In the genomic region with DNA sequence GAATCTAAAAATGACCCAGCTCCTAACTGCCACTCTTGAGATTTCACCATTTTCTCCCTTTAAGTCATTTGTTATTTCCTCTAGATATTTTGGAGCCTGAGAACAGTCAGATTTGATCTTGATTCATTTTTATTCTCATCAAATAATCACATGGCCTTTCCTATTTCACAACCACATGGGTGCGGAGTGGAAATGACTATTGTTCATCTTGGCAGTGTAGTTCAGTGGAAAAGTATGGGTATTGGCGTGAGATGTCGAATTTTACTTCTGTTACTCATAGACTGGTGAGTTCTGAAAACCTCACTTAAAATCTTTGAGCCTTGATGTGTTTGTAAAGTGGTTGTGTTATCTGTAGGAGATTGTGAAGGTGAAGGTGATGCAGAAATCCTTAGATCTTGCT, we compare ENCODE assay signal across 14 mouse cellular contexts. TPM values are rescaled to one million over a fixed set of nuclear protein-coding genes. Genes with fewer than 3 reads are reported as not detected.
DNase-seq lines count a peak whose midpoint lies in the region.
"Had no signal": no experiment of that assay in that cellular context is flagged by ENCODE, and none has a peak within 500 bp of the region (broad histone marks: within the 10 kb centered on the region; RNA-seq: fewer than 3 reads in every experiment).

No protein-coding gene starts in this region.

- DNase-seq in gastrocnemius, adult 18-20 months (ENCODE audit: low spot score): peak; percentile 22
- DNase-seq in gastrocnemius, postnatal 10 days: no peak
- DNase-seq in 3T3-L1 (ENCODE audit: low read depth, low spot score) (peak; percentile 77), NIH3T3 (ENCODE audit: low read depth) (peak; percentile 84)
- peak; percentile 23 for DNase-seq in skeletal muscle tissue, adult 2 months (ENCODE audit: low read depth, low spot score)
- no peak for DNase-seq in frontal cortex, postnatal 10 days (ENCODE audit: low spot score in 2 of 2)
- no peak for DNase-seq in yolk sac, embryonic 10.5 days (ENCODE audit: low spot score)
- DNase-seq: adrenal gland, postnatal 10 days; cerebellum, adult 11 months; cerebellum, adult 9-11 months; embryo, embryonic 11 days; forebrain, postnatal 0 days; gastrocnemius, postnatal 14 days; kidney, adult 18-20 months had no signal

RNA-seq across cellular contexts. Expression of a gene that starts 24.8 kb away (rescaled TPM):
- 100 to 1,000 TPM; 119 to 140 TPM for total RNA-seq in gastrocnemius, adult 18-20 months (2021)
- 100 to 1,000 TPM; 111 to 116 TPM for total RNA-seq in gastrocnemius, postnatal 10 days (2021)

RNA-seq across cellular contexts. Expression of a gene that starts 51.5 kb away (rescaled TPM):
- total RNA-seq in gastrocnemius, adult 18-20 months (2021): 10 to 100 TPM; 48.4 to 53.7 TPM
- total RNA-seq in gastrocnemius, postnatal 10 days (2021): 10 to 100 TPM; 65.4 to 69.1 TPM

RNA-seq across cellular contexts. Expression of a gene that starts 51.5 kb away (rescaled TPM):
- 1 to 10 TPM; 6.2 to 7.0 TPM for total RNA-seq in gastrocnemius, adult 18-20 months (2021)
- 1 to 10 TPM; 7.9 to 8.2 TPM for total RNA-seq in gastrocnemius, postnatal 10 days (2021)

Comparison
In these comparisons a context has a peak if more than half of its experiments do, and no peak if none do; other contexts are left out.
1. DNase-seq: peak in gastrocnemius, adult 18-20 months (single experiment), 3T3-L1 (single experiment), NIH3T3 (single experiment) and skeletal muscle tissue, adult 2 months (single experiment); none in gastrocnemius, postnatal 10 days (single experiment), frontal cortex, postnatal 10 days (0 of 2) and yolk sac, embryonic 10.5 days (single experiment).